Mouse (Mus musculus) megakaryocyte, embryonic 14.5 days (primary cell): ENCODE results near the gene Ntn1. TPM values are rescaled to one million over a fixed set of nuclear protein-coding genes. Genes with fewer than 3 reads are reported as not detected.

Source experiments
- H3K27me3 ChIP-seq: replicated peaks from 2 replicates; pipeline ENCODE3; 2012; ENCODE audit warnings: inconsistent platforms
- H3K36me3 ChIP-seq: replicated peaks from 2 replicates; pipeline ENCODE3; 2012; ENCODE audit warnings: low read length, inconsistent platforms, mixed read lengths
- H3K4me1 ChIP-seq: 2 replicates; pipeline ENCODE4 v1.6.1; 2012; ENCODE audit warnings: inconsistent platforms
- H3K4me3 ChIP-seq: replicated peaks from 2 replicates; pipeline ENCODE3; 2012; ENCODE audit warnings: moderate library complexity, mild to moderate bottlenecking, inconsistent platforms
- H3K9me3 ChIP-seq: 2 replicates; pipeline ENCODE4 v1.6.1; 2012; ENCODE audit warnings: inconsistent platforms
- FLI1 ChIP-seq: IDR thresholded peaks from 2 replicates; pipeline ENCODE4 v1.6.1; 2012; ENCODE audit warnings: low read length, inconsistent platforms, mixed read lengths
- GATA1 ChIP-seq: IDR thresholded peaks from 3 replicates; pipeline ENCODE4 v1.6.1; 2012; ENCODE audit warnings: mixed read lengths, low read length, inconsistent platforms, borderline replicate concordance
- polyA plus RNA-seq: library from polyadenylated mRNA; stranded (reverse); fragments of >175 nt; gene quantifications from 2 replicates; pipeline ENCODE4 v1.2.3, GENCODE M21; 2012; ENCODE audit warnings: low replicate concordance; ENCODE audit not compliant: insufficient read depth

The Ntn1 gene
- polyA plus RNA-seq, 1 experiment: 0.19 TPM

DNA sequence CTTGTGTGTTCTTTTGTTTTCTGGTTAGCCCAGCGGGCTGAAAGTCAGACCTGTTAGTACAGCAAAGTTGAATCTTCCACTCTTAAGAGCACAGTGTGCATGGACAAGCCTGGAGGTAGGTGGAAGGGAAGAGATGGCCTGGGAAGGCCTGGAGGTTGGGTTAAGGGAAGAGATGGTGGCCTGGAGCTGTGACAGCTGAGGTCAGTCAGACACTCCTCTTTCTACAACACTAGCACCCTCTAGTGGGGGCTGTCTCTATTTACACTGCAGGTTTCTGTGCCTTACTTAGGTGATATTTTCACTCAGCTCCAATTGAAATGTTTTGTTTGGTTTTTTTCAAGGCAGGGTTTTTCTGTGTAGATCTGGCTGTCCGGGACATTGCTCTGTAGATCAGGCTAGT lies 7.5 kb upstream of the Ntn1 start:
- Histone ChIP-seq H3K4me3 (no peak overlapping the region), H3K36me3 (no peaks in the 10 kb centered on the region), H3K4me1 (peaks cover 23% of the 10 kb centered on the region), H3K27me3 (peaks cover 38% of the 10 kb centered on the region), H3K9me3 (peaks cover 6% of the 10 kb centered on the region)
- no peak for TF ChIP-seq FLI1
- no peak for TF ChIP-seq GATA1

GRCm38 (mm10) chr11:68407266-68407926 lies 6.8 kb upstream of the Ntn1 start:
- H3K4me3 ChIP-seq: peak overlapping the region; percentile 12
- H3K9me3 ChIP-seq: peaks cover 1% of the 10 kb centered on the region
- TF ChIP-seq GATA1 (no peak), FLI1 (no peak)
- no peaks in the 10 kb centered on the region for H3K36me3 ChIP-seq
- H3K27me3 ChIP-seq: peaks cover 45% of the 10 kb centered on the region
- peaks cover 23% of the 10 kb centered on the region for H3K4me1 ChIP-seq

GRCm38 (mm10) chr11:68405576-68405975 lies 5.0 kb upstream of the Ntn1 start:
- Histone ChIP-seq H3K36me3 (no peaks in the 10 kb centered on the region), H3K4me3 (no peak overlapping the region), H3K9me3 (peaks cover 2% of the 10 kb centered on the region; the same call in 1 of the 2 replicates), H3K4me1 (peaks cover 24% of the 10 kb centered on the region), H3K27me3 (peaks cover 62% of the 10 kb centered on the region)
- TF ChIP-seq FLI1: no peak
- TF ChIP-seq GATA1: no peak

DNA sequence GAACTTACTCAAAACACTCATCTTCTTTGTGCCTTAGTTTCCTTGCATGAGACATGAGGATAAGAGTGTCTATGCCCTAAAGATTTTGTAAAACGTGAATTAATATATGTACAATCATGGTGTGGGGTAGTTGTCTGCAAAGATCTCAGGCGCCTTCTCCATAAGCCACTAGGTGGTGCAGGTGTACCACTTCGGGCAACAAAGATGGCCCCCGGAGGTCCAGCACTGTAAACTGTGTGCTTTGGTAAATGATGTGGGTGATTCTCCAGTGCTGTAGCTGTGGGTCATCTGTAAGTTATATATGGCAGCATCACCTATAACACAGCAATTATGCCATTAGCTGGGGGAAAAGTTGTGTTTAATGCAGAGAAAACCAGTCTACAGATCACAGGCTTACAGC lies 3.6 kb upstream of the Ntn1 start:
- Histone ChIP-seq H3K27me3 (peaks cover 75% of the 10 kb centered on the region), H3K9me3 (peaks cover 5% of the 10 kb centered on the region; the same call in 1 of the 2 replicates), H3K4me3 (no peak overlapping the region), H3K36me3 (no peaks in the 10 kb centered on the region), H3K4me1 (peaks cover 38% of the 10 kb centered on the region)
- TF ChIP-seq FLI1 (no peak), GATA1 (no peak)

DNA sequence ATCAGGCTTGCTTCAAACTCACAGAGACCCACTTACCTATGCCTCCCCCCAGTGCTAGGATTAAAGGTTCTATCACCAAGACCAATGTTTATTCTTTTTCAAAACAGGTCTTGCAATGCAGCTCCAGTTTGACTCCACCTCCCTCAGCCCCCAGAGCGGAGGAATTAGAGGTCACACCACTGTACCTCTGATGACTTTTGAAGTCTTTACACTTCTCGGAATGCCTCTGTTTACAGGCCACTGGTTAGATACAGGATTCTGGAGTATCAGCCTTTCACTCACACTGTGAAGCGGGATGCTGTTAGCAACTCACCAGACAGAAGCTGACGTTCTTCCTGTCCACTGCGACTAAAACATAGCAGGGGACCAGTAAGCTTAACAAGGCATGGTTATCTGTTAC lies 805 bp upstream of the Ntn1 start:
- peaks cover 15% of the 10 kb centered on the region for H3K4me1 ChIP-seq
- no peak overlapping the region for H3K4me3 ChIP-seq
- no peak for TF ChIP-seq FLI1
- no peak for TF ChIP-seq GATA1
- H3K27me3 ChIP-seq: peaks cover 89% of the 10 kb centered on the region
- peaks cover 5% of the 10 kb centered on the region; the same call in 1 of the 2 replicates for H3K9me3 ChIP-seq
- no peaks in the 10 kb centered on the region for H3K36me3 ChIP-seq

- TF ChIP-seq GATA1: no peak
- Histone ChIP-seq H3K36me3 (no peaks in the 10 kb centered on the region), H3K9me3 (peaks cover 10% of the 10 kb centered on the region; the same call in 1 of the 2 replicates), H3K27me3 (peaks cover 90% of the 10 kb centered on the region), H3K4me3 (peak overlapping the region; percentile 74), H3K4me1 (peaks cover 15% of the 10 kb centered on the region)
These were observed 477 bp downstream of the Ntn1 start for GRCm38 (mm10) chr11:68400021-68400671.

DNA sequence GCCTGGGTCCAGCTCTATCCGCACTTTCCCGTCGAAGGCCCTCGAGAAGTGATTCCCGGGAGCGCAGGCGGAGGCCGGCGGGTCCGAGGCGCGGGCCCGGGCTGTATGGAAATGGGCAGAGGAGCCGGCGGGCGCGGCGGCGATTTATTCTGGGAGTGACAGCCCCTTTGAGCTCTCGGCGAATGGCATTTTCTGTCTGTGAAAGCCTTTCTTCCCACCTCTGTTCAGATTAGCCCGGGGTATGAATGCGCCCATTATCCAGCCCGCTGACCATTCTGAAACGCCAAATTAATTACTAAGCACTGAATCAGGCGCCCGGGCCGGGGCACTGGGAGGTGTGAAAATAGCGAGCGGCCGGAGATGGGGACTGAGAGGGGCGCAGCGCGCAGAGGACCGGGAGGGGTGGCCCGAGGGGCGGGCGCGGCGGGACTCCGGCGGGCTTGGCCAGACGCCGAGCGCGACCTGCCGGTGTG lies 1.0 kb downstream of the Ntn1 start:
- H3K4me3 ChIP-seq: no peak overlapping the region
- no peaks in the 10 kb centered on the region for H3K36me3 ChIP-seq
- H3K9me3 ChIP-seq: peaks cover 10% of the 10 kb centered on the region; the same call in 1 of the 2 replicates
- TF ChIP-seq GATA1: no peak
- no peak for TF ChIP-seq FLI1
- peaks cover 96% of the 10 kb centered on the region for H3K27me3 ChIP-seq
- H3K4me1 ChIP-seq: peaks cover 15% of the 10 kb centered on the region

DNA sequence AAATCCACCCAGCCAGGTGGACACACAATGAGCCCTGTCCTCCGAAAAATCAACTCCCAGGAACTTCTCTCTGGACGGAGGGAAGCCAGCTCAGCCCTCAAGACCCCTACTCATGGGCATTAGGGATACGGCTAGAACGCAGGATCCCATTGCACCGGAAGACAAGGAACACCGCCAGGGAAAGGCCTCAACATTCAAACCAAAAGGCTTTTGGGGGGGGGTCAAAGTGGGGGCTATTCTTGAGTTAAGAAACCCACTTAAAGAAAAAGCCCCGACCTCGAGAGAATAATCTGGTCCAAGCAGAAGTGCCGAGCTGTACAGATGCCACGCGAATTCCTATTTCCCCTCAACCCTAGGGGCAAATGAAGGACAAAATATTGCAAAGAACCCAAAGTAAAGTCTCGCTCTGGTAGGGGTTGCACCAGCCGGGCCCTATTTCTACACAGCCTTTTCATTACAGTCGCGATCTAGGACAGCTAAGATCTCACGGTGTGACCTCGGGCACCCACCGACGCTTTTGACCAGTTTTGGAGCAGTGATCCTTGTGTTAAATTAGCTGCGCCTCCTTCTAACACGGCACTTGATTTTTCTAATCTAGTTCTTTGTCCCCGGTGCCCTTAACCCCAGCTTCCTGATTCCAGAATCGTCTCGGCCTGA lies 1.6 kb downstream of the Ntn1 start:
- Histone ChIP-seq H3K36me3 (no peaks in the 10 kb centered on the region), H3K4me3 (no peak overlapping the region), H3K27me3 (peaks cover 97% of the 10 kb centered on the region), H3K9me3 (peaks cover 10% of the 10 kb centered on the region; the same call in 1 of the 2 replicates), H3K4me1 (peaks cover 15% of the 10 kb centered on the region)
- no peak for TF ChIP-seq FLI1
- no peak for TF ChIP-seq GATA1

DNA sequence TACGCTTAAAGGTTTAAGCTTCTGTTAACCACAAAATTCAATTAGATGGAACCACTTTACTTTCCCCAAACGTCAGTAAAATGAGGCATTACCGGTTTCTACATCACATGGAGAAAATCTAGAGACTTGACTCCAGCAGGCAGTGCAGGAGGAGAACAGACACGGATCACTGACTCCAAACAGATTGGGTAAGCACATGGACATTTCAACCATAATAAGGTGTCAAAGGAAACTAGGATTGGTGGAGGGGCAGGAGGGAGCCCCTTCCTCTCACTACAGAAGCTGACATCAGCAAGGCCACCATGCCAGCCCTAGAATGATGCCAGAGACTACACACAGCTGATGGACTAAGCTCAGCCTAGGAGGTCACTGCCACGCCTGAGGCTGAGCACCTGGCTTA lies 5.1 kb downstream of the Ntn1 start:
- H3K27me3 ChIP-seq: peaks cover 97% of the 10 kb centered on the region
- TF ChIP-seq FLI1 (no peak), GATA1 (no peak)
- peaks cover 22% of the 10 kb centered on the region for H3K4me1 ChIP-seq
- no peaks in the 10 kb centered on the region for H3K36me3 ChIP-seq
- H3K9me3 ChIP-seq: peaks cover 23% of the 10 kb centered on the region
- H3K4me3 ChIP-seq: no peak overlapping the region

DNA sequence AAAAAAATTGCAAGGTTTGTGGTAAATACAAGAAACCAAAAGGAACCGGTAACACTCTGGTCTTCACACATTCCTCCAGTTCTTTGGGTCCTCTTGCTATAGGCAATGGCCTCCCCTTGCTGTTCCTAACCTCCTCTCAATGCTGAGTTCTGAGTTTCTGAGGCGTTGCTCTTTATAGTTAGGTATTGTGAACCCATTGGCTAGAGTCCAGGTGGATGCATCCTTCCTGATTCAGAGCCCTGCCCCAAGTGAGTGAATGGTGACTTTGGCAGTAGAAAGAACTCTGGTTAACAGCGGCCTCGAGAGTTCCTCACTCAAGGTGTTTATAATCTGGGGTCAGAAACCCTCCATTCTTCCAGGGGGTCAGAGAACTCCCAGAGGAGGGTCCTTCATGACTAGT lies 5.9 kb downstream of the Ntn1 start:
- peaks cover 95% of the 10 kb centered on the region for H3K27me3 ChIP-seq
- H3K4me3 ChIP-seq: no peak overlapping the region
- TF ChIP-seq FLI1: no peak
- TF ChIP-seq GATA1: no peak
- peaks cover 17% of the 10 kb centered on the region for H3K4me1 ChIP-seq
- peaks cover 21% of the 10 kb centered on the region for H3K9me3 ChIP-seq
- no peaks in the 10 kb centered on the region for H3K36me3 ChIP-seq
